Mouse (Mus musculus) T-cell, adult 2 months (primary cell): Measurements from ENCODE around the gene Sema4a.

Source experiments
- DNase-seq: peaks from one replicate; pipeline ENCODE4 v3.0.0; 2022; ENCODE audit warnings: low spot score

The Sema4a gene

DNA sequence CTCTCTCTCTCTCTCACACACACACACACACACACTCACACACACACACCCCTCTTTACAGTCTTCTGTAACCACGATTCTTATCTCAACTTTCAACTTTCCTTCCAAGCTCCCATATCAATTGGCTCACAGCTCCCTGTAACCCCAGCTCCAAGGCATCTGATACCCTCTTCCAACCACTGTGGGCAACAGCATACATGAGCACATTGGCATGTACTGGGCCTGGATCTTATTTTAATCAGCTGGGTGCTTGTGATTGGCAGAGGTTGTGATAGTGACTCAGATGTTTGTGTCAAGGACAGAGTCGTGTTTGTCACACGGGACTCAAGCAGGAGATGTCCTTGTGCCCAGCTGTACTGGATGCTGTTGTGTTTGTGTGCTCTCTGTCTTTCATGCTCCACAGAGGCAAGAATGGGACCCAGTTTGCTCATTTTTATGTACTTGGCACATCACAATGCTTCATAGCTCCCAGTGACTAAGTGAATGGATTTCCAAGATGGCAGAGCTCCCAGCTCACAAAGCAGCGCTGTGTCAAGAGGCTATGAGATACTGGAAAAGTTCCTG lies 33.6 kb downstream of the Sema4a start:
- no peak for DNase-seq

- DNase-seq = no peak
Measured at GRCm38 (mm10) chr3:88425708-88426420, 35.1 kb downstream of the Sema4a start.

DNA sequence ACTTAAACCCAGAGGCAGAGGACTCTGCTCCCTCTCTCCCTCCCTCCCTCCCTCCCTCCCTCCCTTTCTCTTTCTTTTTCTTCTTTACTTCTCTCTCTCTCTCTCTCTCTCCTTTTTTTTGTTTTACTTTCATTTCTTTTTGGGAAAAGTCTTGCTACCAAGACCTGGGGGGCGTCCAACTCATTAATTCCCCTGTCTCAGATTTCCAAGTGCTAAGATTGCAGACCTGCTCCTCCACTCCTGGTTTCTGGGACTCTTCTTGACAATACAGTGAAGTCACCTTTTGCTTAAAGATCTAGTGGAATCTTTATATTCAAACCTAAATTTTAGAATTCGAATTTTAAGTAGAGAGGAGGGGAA lies 35.7 kb downstream of the Sema4a start:
- DNase-seq = no peak

DNA sequence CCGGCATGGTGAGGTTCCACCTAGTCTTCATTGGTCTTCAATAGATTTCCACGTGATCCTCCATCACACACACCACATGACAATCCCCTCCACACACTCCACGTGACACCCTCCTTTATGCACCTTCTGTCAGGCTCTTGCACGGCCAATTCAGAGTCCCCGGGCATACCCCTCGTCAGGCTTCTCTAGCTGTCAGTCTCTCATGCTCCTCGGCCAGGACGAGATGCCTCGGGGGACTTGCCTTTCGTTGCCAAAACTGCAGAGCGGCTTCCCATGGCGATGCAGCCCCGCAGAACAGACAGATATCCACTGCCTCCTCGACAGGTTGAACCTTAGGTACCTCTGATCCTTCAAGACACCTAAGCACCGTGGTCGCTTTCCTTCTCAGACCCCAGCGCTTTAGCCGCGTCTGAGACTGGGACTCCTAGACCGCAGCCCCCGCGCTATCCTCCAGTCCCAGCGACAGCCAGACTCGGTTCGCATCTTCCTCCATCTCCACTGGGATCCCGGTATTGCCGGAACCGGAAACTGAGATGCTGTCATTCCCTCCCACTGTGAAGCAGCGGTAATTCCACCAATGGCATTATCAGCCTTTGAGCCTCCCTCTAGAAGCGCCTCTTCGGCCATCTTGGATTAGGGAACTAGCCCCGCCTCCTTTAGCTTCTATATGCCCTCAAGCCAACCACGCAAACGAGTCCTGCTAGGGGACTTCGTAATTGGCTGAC lies 36.2 kb downstream of the Sema4a start, which contains the start of gene Slc25a44:
Slc25a44 (minus strand) TSS at position 535 of the 725 bp plus-strand sequence.
- peak; percentile 94 for DNase-seq

DNA sequence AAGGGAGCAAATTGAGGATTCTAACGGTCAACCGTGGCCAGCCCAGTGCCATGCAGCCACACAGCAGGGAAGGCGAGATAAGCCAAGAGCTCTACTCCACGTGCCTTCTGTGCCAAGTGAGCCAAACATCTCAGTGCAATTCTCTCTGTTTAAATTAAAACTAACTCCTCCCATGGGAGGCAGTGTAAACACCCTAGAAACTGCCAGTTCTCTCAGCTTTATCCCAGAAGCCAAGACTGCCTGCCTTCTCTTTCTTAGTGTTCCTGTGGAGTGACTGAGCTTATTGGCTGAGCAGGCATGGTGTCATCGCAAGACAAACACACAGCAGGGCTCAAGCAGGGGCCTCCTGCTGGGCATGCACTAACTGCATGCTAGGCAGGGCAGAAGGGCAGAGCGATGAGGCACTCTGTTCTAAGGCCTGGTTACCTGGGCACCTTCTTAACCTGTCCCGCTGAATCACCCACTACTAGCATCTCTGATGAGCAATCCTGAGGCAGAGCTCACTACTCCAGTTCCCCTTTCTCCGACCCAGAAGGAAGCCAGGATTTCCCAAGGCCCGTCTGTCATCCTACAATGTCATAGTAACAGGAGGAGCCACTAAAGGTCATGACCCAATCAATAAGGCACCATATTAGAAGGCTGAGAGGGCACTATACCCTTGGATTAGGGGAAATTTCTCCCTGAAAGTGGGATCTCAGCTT lies 38.8 kb downstream of the Sema4a start:
- DNase-seq = no peak

DNA sequence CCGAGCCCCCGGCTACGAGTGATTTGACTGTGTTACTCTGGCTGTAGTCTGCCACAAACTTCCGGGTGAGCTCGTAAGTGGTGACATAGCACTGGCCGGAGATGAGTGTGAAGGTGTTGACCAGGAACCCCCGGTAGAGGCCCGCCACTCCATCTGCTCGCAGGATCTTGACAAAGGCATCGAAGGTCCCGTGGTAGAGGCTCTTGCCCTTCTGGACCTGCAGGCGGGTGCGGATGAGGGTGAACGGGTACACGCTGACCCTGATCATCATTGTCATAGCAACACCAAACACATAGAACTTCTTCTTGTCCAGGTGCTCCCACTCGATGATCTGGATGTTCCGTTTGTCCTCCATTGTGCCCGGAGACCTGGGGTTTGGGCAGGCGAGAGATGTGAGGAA lies 40.2 kb downstream of the Sema4a start:
- DNase-seq = no peak

GRCm38 (mm10) chr3:88418016-88418415 lies 43.0 kb downstream of the Sema4a start:
- DNase-seq = no peak

- no peak for DNase-seq
Measured at GRCm38 (mm10) chr3:88415668-88416067, 45.3 kb downstream of the Sema4a start.

DNA sequence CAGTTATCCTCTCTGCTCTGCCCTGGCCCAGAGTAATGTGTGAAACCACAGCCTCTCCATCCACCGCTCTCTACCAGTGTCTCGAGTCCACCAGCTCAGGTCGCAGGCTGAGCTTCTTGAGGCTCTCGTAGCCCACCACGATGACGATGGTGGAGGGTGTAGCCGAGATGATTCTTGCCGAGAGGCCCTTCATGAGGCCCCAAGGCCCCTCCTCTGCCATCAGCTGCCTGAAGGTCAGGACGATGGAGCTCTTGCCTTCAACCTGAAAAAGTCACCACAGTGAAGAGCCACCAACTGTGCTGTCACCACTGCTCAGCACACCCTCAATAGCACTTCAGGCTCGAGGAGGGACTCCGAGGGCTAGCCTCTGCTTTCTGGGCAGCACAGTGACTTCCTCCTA lies 48.3 kb downstream of the Sema4a start:
- no peak for DNase-seq

- DNase-seq = no peak
Measured at GRCm38 (mm10) chr3:88411681-88412080, 49.3 kb downstream of the Sema4a start.

DNA sequence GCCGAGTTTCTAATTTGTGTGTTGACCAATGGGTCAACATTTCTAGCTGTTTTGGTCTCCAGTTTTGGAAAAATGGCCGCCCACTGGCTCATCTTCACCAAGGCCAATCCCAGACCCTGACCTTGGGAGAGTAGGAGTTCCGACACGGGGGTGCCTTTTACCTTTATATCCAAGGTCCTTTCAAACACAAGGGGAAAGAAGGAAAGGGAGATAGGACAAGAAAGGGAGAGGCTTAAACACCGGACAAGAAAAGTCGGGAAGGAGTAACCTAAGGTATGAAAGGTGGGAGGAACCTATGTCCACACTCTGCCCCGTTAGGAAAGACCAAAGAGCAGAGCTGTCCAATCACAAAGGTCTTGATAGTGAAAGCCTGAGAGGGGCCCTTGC lies 50.3 kb downstream of the Sema4a start:
- DNase-seq = no peak

DNA sequence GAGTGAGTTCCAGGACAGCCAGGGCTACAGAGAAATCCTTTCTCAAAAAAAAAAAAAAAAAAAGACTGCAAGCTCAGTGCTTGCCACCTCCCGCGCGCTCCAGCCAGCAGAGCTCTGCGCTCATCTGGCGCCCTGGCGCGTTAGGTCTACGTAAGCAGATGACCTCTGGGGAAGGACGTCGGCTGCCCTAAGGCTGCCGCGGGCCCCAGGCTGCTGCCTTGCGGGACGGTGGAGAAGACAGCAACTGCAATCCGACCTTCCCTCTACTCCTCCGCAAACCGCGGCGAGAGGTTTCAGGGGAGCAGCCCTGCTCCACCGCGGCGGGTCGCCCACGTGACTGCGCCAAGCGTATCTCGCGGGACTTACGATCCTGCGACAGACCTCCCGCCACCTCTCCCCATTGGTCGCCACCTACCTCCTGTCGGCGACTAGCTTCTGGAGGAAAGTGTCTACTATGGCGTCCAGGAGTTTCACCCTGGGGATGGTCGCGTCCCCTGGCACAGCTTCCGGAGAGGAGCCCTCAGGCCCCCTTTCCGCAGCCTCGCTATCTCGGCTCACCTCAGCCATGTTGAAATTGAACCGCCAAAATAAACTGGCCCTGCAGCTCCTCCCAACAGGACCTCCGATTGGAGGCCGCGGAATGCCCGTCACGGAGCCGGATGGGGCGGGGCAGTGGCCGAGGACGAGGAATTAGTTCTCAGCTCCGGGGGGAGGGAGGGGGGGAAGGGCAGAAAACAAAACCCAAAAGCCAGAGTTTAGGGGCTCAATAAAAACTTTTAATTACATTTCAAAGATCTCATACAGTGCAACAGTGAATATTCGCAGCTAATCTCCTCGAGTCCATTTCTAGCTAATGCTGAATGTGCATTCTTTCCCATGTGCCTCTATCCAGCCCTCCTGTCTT lies 51.0 kb downstream of the Sema4a start, which contains the start of gene Pmf1:
Pmf1 (minus strand) TSS at position 591 of the 904 bp plus-strand sequence.
- peak; percentile 92 for DNase-seq

DNA sequence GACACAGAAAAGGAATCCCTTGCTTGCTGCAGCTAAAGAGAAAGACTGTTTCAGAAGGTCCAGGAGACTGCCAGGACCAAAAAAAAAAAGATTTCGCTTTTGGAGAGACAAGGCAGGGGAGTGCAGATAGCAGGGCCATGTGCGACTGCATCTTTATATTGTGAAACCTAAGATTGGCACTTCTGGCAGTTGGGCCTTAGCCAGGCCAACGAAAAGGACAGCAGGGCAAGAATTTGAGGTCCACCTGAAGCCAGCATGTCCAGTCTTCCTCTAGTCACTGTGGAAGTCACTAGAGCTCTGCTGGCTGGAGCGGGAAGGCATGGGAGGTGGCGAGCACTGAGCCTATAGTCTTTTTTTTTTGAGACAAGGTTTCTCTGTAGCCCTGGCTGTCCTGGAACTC lies 52.0 kb downstream of the Sema4a start:
- no peak for DNase-seq

DNA sequence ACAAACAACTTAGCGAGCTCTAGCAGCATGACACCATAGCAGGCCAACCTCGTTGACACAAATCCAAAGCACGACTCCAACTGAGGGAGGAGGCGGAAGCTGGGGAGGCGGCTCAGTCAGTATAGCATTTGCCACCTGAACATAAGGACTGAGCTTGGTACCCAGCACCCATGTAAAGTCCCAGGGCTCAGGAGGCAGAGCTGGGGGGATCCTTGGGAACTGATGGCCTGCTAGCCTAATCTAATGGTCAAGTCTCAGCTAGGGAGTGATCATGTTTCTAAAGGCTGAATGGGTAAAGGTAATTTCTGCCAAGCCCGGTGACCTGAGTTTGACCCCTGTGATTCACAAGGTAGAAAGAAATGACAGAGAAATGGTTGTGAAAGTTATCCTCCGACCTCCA lies 53.5 kb downstream of the Sema4a start:
- no peak for DNase-seq

DNA sequence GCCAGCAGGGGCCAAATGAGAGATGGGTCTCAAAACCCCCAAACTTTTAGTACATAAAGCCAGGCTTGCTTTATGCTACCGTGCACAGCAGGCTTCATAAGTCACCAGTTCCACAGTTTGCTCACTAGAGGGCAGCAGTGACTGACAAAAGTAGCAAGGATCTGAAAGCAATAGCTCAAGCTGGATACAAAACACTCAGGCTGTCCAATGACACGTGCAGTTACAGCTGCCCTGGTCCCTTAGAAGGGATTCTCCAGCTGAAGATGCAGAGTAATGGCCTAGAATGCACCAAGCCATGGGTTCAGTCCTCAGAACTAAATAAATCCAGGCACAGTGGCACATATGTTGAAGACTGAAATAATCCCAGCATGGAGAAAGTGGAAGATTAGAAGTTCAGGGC lies 53.9 kb downstream of the Sema4a start:
- DNase-seq = peak; percentile 69

GRCm38 (mm10) chr3:88403522-88404230 lies 57.3 kb downstream of the Sema4a start:
- no peak for DNase-seq

GRCm38 (mm10) chr3:88398666-88399065 lies 62.3 kb downstream of the Sema4a start:
- no peak for DNase-seq

DNA sequence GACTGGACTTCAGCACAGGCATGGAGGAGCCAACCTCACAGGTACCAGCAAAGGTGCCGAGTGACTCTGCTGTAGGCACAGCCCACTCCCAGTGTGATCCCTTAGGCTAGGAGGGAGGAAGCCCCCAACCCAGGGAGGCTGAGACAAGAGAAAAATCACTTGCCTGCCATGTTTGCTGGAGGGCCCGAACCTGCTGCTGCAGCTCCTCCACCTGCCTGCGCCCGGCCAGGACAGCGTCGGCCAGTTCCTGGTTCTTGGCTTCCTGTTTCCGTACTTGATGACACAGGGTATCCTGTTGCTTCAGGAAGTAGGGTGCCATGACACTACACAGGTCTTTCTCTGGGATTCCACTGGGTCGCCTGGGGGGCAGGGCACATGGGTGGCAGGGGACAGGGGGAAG lies 65.2 kb downstream of the Sema4a start:
- no peak for DNase-seq

GRCm38 (mm10) chr3:88395288-88395687 lies 65.7 kb downstream of the Sema4a start:
- no peak for DNase-seq

- DNase-seq = no peak
Measured at GRCm38 (mm10) chr3:88393776-88394375, 67.1 kb downstream of the Sema4a start.
